Mouse (Mus musculus) forebrain, embryonic 11.5 days (tissue): ENCODE measurements around the gene Ppp1r1b. TPM values are rescaled to one million over a fixed set of nuclear protein-coding genes. Genes with fewer than 3 reads are reported as not detected.
A peak's percentile ranks its signal among the peaks of the same experiment; 100 is the strongest.

Source experiments
- ATAC-seq: fragments of 200-750 bp; cut with Nextera tagmentation; replicated peaks from 2 replicates; pipeline ENCODE4 v1.8.0; 2017; ENCODE audit warnings: moderate TSS enrichment; ENCODE audit not compliant: low FRiP score
- DNase-seq: peaks from one replicate; pipeline ENCODE4 v3.0.0-alpha.2; 2017; ENCODE audit warnings: low spot score
- H3K27ac ChIP-seq: fragments of 300-500 bp; sonication (generic); 2 replicates; pipeline ENCODE4 v1.5.1; 2014; ENCODE audit warnings: low read depth, low read length
- H3K27me3 ChIP-seq: fragments of 300-500 bp; sonication (generic); 2 replicates; pipeline ENCODE4 v1.6.1; 2014; ENCODE audit warnings: mild to moderate bottlenecking, low read length, mixed read lengths; ENCODE audit not compliant: control insufficient read depth, insufficient read depth
- H3K36me3 ChIP-seq: fragments of 300-500 bp; sonication (generic); 2 replicates; pipeline ENCODE4 v1.6.1; 2014; ENCODE audit warnings: mild to moderate bottlenecking, low read length, moderate library complexity, mixed read lengths; ENCODE audit not compliant: control insufficient read depth, insufficient read depth
- H3K4me1 ChIP-seq: fragments of 300-500 bp; sonication (generic); replicated peaks from 2 replicates; pipeline ENCODE4 v1.6.1; 2014; ENCODE audit warnings: low read length, mixed read lengths; ENCODE audit not compliant: control insufficient read depth, insufficient read depth
- H3K4me2 ChIP-seq: fragments of 300-500 bp; sonication (generic); 2 replicates; pipeline ENCODE4 v1.6.1; 2014; ENCODE audit warnings: low read depth, mild to moderate bottlenecking, low read length, moderate library complexity, mixed read lengths; ENCODE audit not compliant: severe bottlenecking
- H3K4me3 ChIP-seq: fragments of 300-500 bp; sonication (generic); 2 replicates; pipeline ENCODE4 v1.5.1; 2014; ENCODE audit warnings: low read depth, low read length
- H3K9ac ChIP-seq: fragments of 300-500 bp; sonication (generic); 2 replicates; pipeline ENCODE4 v1.6.1; 2014; ENCODE audit warnings: low read length
- H3K9me3 ChIP-seq: fragments of 300-500 bp; sonication (generic); 2 replicates; pipeline ENCODE4 v1.6.1; 2016; ENCODE audit warnings: low read length, mixed read lengths; ENCODE audit not compliant: control insufficient read depth
- WGBS: fragments of 180-500 bp; shearing (Covaris S2); extraction: QIAGEN DNeasy Blood & Tissue Kit; methylation state at CpG from one replicate; pipeline ENCODE4 v1.1.7; 2014; 5-methylcytosine and 5-hydroxymethylcytosine counted together
- polyA plus RNA-seq: library from polyadenylated mRNA; unstranded; fragments of >200 nt; fragmentation: Nextera tagmentation; extraction: Ambion mirVana; gene quantifications from 2 replicates; pipeline ENCODE4 v1.2.1, GENCODE M21; 2014

The Ppp1r1b gene
- polyA plus RNA-seq, 1 experiment from 2014 or later: 0.41 TPM

DNA sequence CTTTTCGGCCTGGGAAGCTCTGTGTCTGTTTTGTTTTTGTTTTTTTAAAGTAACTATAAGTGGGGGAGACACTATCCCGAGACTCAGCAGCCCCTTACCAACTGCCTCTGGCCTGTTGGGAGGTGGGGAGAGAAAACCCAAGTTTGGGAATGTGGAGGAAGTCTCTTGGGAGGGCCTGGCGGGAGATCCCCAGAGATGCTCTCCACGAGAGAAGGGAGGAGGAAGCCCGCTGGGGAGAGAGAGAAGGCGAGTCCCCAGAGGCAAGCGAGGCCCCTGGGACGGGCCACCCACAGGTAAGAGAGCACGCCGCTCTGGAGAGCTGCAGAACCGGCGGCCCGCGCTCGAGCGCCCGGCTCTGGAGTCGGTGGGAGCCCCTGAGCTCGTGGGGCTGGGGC, 21.5 kb upstream of the Ppp1r1b start:
- 2% methylated on average over 19 of the region's 19 CpGs for WGBS
- Histone ChIP-seq H3K36me3 (no peaks in the 10 kb centered on the region), H3K27ac (no peak overlapping the region), H3K9me3 (no peaks in the 10 kb centered on the region), H3K27me3 (peaks cover 99% of the 10 kb centered on the region), H3K4me3 (peak overlapping the region; percentile 24), H3K4me2 (peak overlapping the region; percentile 32; the same call in 1 of the 2 replicates), H3K9ac (no peak overlapping the region), H3K4me1 (peaks cover 13% of the 10 kb centered on the region)
- no peak for ATAC-seq
- peak; percentile 40 for DNase-seq

DNA sequence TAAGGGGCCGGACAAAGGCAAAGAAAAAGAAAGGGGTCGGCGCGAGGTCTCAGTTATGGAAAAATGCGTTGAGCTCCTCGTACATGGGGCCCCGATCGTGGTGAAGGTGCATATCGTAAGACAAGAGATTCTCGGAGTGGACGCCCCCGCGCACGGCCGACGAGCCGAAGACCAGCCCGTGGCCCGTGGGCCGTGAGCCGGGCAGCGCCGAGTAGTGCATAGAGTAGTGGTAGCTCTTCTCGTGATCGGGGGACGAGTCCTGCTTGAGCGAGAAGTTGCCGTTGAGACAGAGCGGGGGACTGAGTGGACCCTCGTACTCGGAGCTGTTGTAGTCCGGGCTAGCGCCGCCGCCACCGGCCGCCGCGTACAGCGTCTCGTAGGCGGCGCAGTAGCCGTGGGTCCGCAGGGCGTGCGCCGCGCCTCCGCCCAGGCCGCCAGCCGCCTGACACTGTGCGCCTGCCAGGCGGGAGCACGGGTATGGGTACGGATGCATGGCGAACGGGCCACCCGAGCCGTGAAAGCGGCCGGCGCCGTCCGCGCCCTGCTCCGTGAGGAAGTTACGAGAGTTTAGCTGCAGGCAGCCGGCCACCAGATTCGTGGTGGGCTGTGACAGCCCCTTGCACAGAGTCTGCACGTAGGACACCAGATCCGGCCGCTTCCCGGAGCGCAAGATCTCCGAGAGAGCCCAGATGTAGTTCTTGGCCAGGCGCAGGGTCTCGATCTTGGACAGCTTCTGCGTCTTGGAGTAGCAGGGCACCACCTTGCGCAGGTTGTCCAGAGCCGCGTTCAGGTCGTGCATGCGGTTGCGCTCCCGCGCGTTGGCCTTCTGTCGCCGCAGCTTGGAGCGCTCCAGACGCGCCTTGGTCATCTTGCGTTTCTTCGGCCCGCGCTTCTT, 20.8 kb upstream of the Ppp1r1b start:
- H3K27me3 ChIP-seq: peaks cover 99% of the 10 kb centered on the region
- ATAC-seq: no peak
- H3K4me3 ChIP-seq: peak overlapping the region; percentile 24
- H3K36me3 ChIP-seq: no peaks in the 10 kb centered on the region
- H3K9ac ChIP-seq: no peak overlapping the region; the same call in 1 of the 2 replicates
- H3K27ac ChIP-seq: no peak overlapping the region
- peak overlapping the region; percentile 32 for H3K4me2 ChIP-seq
- H3K9me3 ChIP-seq: no peaks in the 10 kb centered on the region
- H3K4me1 ChIP-seq: peaks cover 13% of the 10 kb centered on the region
- DNase-seq: peak; percentile 69
- WGBS: under 1% methylated on average over 97 of the region's 97 CpGs

GRCm38 (mm10) chr11:98328031-98328370, 20.2 kb upstream of the Ppp1r1b start:
- Histone ChIP-seq H3K27me3 (peaks cover 99% of the 10 kb centered on the region), H3K9ac (peak overlapping the region; percentile 29; the same call in 1 of the 2 replicates), H3K36me3 (no peaks in the 10 kb centered on the region), H3K4me3 (peak overlapping the region; percentile 24), H3K4me2 (peak overlapping the region; percentile 32; the same call in 1 of the 2 replicates), H3K4me1 (peaks cover 13% of the 10 kb centered on the region), H3K27ac (no peak overlapping the region), H3K9me3 (no peaks in the 10 kb centered on the region)
- DNase-seq (no peak), ATAC-seq (no peak)
- WGBS: 0% methylated on average over 30 of the region's 35 CpGs

DNA sequence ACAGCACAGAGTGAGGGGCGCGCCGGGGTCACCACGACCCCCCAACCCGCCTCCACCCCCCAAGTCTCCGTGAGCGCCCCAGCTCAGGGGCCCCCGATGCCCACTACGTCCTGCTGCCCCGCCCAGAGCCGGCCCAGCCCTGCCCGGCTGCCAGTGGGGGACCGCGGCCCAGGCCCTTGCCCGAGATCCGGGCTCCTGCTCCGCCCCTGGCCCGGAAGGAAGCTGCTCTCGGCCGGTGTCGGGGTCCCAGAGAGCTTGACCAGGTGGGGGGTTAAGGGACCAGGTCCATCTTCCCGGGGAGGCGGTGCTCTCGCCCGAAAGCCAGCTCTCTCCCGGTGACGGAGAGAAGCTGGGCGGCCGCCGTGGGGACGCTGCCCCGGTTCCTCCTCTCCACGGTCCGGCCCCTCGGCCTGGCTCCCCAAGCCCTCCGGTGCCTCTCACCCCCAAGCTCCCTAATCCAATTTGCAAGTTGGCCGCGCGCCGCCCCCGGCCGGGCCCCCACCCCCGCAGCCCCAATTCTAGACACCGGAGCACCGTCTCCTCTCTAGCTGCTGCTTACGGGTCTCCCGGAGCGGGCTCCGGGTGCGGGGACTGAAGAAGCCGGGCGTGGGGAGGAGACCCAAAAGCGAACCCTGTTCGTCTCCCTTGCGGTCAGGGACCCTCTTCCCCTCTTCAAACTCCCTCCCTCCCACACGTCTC, 19.7 kb upstream of the Ppp1r1b start:
- H3K4me2 ChIP-seq: peak overlapping the region; percentile 32; the same call in 1 of the 2 replicates
- under 1% methylated on average over 55 of the region's 56 CpGs for WGBS
- H3K36me3 ChIP-seq: no peaks in the 10 kb centered on the region
- H3K27me3 ChIP-seq: peaks cover 99% of the 10 kb centered on the region
- no peak for ATAC-seq
- H3K27ac ChIP-seq: no peak overlapping the region
- peak; percentile 73 for DNase-seq
- H3K9ac ChIP-seq: peak overlapping the region; percentile 29; the same call in 1 of the 2 replicates
- H3K9me3 ChIP-seq: no peaks in the 10 kb centered on the region
- H3K4me1 ChIP-seq: peaks cover 13% of the 10 kb centered on the region
- peak overlapping the region; percentile 24 for H3K4me3 ChIP-seq

DNA sequence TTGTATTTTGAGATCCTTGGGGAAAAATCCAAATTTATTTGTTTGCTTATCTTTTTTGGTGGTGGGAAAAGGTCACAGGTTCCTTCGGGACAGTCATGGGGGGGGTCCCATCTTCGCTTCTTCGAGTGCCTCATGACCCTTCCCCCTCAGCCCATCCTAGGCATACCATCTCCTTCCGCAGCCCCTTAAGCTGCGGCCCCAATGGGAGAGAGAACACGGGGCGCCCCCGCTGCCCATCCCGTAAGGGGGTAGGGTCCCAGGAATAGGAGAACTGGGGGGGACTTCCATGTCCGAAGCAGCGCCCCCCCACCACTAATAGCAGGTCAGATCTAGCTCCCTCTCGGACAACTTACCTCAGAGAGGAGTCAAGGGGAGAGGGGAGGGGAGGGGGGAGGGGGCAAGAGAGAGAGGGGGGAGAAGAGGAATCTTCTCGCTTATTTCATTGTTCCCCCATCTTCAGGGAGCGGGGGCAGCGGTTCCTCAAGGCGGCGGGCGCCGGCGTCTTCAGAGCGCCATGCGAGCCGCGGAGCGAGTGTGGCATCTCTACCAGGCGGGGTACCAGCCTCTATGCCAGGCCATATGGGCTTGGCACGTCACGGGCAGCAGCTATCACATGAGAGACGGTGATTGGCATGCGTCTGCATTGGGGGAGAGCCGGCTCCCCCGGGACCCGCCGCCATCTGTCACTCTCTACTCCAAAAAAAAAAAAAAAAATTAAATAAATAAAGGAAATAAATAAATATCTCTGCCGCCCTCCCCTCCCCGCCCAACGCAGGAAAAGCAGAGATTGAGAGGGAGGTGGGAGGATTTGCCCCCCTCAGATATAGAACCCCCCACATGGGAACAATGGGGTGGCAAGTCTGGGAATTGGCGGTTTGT, 18.9 kb upstream of the Ppp1r1b start, which contains the start of gene Neurod2:
Neurod2 (minus strand) TSS at position 568 of the 879 bp plus-strand sequence.
- ATAC-seq: no peak
- H3K4me1 ChIP-seq: peaks cover 17% of the 10 kb centered on the region
- H3K36me3 ChIP-seq: no peaks in the 10 kb centered on the region
- H3K4me3 ChIP-seq: peak within 1 kb of the TSS; percentile 24
- WGBS: 2% methylated on average over 35 of the region's 38 CpGs
- DNase-seq: peak; percentile 55
- peak within 1 kb of the TSS; percentile 29; the same call in 1 of the 2 replicates for H3K9ac ChIP-seq
- H3K27me3 ChIP-seq: peaks cover 99% of the 10 kb centered on the region
- peak within 1 kb of the TSS; percentile 32; the same call in 1 of the 2 replicates for H3K4me2 ChIP-seq
- H3K9me3 ChIP-seq: no peaks in the 10 kb centered on the region
- H3K27ac ChIP-seq: no peak within 1 kb of the TSS

GRCm38 (mm10) chr11:98329960-98330744, 18.1 kb upstream of the Ppp1r1b start:
- Histone ChIP-seq H3K9ac (no peak overlapping the region), H3K27ac (no peak overlapping the region), H3K4me2 (no peak overlapping the region), H3K27me3 (peaks cover 99% of the 10 kb centered on the region), H3K36me3 (no peaks in the 10 kb centered on the region), H3K4me3 (no peak overlapping the region), H3K9me3 (no peaks in the 10 kb centered on the region), H3K4me1 (peaks cover 22% of the 10 kb centered on the region)
- ATAC-seq (no peak), DNase-seq (peak; percentile 47)
- WGBS: 27% methylated on average over 9 of the region's 9 CpGs

GRCm38 (mm10) chr11:98330745-98331204, 17.4 kb upstream of the Ppp1r1b start:
- no peak overlapping the region for H3K4me2 ChIP-seq
- H3K27ac ChIP-seq: no peak overlapping the region
- H3K9ac ChIP-seq: no peak overlapping the region
- H3K36me3 ChIP-seq: no peaks in the 10 kb centered on the region
- peaks cover 99% of the 10 kb centered on the region for H3K27me3 ChIP-seq
- peaks cover 22% of the 10 kb centered on the region for H3K4me1 ChIP-seq
- no peak for DNase-seq
- no peak overlapping the region for H3K4me3 ChIP-seq
- no peak for ATAC-seq
- no peaks in the 10 kb centered on the region for H3K9me3 ChIP-seq
- WGBS: 59% methylated on average over 2 of the region's 2 CpGs
